Mouse (Mus musculus): ENCODE data around the gene Oas2. TPM values are rescaled to one million over a fixed set of nuclear protein-coding genes. Genes with fewer than 3 reads are reported as not detected.

The Oas2 gene
- total and polyA plus RNA-seq, 3 experiments: 0.55 to 3.7 (median 0.92) TPM

GRCm38 (mm10) chr5:120696057-120696743 lies 53.5 kb downstream of the Oas2 start:
- DNase-seq: no peak

DNA sequence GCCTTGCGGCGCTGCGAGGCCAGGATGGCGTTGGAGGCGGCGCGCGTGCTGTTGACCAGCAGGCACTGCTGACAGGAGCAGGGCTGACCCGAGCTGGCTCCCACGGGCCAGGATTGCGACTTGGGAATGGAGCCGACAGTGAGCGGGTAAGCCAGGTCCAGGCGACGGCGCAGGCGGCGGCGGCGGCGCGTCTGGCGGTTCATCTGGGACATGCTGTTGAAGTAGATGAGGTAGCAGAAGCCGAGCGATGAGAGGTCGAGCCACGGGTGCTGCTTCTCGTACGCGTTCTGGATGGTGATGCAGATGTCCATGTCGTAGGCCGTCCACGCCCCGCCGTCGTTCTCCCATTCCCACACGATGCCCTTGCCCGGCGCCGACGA lies 55.0 kb downstream of the Oas2 start:
- no peak for DNase-seq

DNA sequence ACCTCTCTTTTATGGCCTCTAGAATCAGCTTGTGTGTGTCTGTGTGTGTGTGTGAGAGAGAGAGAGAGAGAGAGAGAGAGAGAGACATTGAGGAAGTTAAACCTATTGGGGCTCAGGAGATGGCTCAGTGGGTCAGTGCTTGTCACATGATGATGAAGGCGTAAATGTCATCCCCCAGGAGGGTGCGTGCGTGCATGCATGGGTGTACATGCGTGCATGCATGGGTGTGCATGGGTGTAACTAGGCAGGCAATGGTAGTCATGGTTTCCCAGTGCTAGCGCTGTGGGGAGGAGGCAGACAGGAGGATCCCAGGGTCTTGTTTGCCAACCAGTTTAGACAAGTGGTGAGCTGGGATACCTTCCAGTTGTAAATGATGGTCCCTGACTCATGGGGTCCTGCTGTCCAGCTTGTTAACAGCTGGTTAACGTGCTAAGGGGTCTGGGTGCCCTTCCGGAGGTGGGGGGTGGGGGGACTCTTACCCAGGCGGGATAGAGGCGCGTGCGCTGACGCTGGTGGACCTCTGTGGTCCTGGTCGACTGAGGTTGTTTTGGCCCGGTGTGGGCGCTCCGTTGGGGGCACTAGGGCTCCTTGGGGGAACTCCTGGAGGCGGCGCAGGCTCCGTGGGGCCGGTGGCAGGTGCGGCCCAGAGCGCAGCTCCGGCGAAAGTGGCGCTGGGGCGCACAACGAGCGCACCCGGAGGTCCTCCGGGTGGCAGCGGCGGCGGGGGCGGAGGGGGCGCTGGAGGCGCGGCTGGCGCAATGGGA lies 55.5 kb downstream of the Oas2 start:
- DNase-seq: no peak

DNA sequence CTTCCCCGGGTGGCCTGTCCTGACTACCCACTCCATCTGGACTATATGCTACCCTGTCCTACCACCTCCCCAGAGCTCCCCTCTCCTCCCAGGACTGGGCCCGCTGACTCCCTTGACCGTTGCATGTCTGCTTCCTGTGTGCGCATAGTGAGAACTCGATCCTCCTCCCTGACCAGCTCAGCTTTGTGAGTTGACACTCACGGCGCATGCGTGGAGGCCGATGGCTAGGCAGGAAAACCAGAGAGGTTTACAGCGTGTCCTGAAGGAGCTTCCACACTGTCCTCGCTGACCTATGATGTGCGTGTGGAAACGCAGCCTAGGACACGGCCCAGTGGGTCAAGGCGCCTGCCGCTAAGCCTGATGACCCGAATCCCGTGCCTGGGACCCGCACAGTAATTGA lies 57.6 kb downstream of the Oas2 start:
- no peak for DNase-seq

GRCm38 (mm10) chr5:120690417-120690816 lies 59.2 kb downstream of the Oas2 start:
- no peak for DNase-seq

GRCm38 (mm10) chr5:120688434-120688833 lies 61.2 kb downstream of the Oas2 start:
- DNase-seq: no peak

- no peak for DNase-seq
Observed at GRCm38 (mm10) chr5:120687897-120688296, 61.8 kb downstream of the Oas2 start.

GRCm38 (mm10) chr5:120687484-120687851 lies 62.2 kb downstream of the Oas2 start:
- no peak for DNase-seq

GRCm38 (mm10) chr5:120686749-120687483 lies 62.7 kb downstream of the Oas2 start:
- no peak for DNase-seq

DNA sequence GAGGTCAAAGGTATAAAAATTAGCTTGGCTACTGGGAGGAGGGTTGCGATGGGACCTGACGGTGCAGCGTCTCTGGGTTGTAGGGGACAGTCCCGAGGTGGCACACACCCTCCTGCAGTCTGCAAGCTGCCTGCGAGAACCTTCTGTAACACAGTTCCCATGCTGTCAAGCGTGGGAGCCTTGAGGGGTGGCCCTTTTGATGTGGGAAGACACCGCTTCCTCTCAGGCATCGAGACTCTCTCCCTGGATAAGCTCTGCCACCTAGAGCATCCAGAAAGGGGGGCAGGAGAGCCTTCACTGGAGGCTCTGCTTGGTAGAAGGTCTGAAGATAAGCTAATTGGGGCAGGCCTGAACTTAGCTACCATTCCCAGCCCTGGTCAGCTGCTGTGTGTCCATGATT lies 64.0 kb downstream of the Oas2 start:
- DNase-seq: no peak

GRCm38 (mm10) chr5:120682982-120683771 lies 66.5 kb downstream of the Oas2 start:
- no peak for DNase-seq

DNA sequence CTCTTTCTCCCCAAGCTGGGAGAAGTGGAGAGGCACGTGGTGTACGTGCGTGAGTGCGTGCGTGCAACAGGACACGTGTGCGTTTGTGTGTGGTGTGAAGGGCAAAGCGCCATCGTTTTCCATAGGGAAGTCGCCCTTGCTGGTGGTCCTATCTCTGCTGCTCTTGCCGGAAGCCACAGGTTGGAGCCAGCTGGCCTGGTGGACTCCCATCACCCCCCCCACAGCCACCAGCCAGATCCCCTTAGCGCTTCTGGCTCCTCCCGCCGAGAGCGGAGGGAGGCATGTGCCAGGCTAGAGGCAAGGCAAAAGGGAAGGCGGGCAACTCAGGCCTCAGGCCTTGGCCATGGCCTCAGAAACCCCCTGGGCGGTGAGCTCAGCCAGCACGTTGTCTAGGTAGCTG lies 68.7 kb downstream of the Oas2 start:
- no peak for DNase-seq

Other genes with a start within 250 kb of the Oas2 start
- 10 to 100 TPM; 85.2 to 91.3 TPM for gene Plbd2, start 246.2 kb downstream of the Oas2 start, total RNA-seq (2021)
- gene Plbd2, start 246.2 kb downstream of the Oas2 start, polyA plus RNA-seq (2012; rRNA removed): 70.2 and 92.9 TPM in 2 replicates
- 10 to 100 TPM; 25.5 to 46.3 TPM for gene Slc8b1, start 238.7 kb downstream of the Oas2 start, total RNA-seq (2021)
- 40.1 and 49.3 TPM in 2 replicates for gene Slc8b1, start 238.7 kb downstream of the Oas2 start, polyA plus RNA-seq (2012; rRNA removed)
- 10 to 100 TPM; 38.1 to 51.3 TPM for gene Tpcn1, start 161.2 kb downstream of the Oas2 start, total RNA-seq (2021)
- 48.9 and 59.8 TPM in 2 replicates for gene Tpcn1, start 161.2 kb downstream of the Oas2 start, polyA plus RNA-seq (2012; rRNA removed)
- under 1 TPM; 0.29 to 0.55 TPM for gene Iqcd, start 160.8 kb downstream of the Oas2 start, total RNA-seq (2021)
- gene Iqcd, start 160.8 kb downstream of the Oas2 start, polyA plus RNA-seq (2012; rRNA removed): 0.29 and 0.49 TPM in 2 replicates
- gene Rita1, start 137.3 kb downstream of the Oas2 start, total RNA-seq (2021): 10 to 100 TPM; 11.6 to 22.7 TPM
- gene Rita1, start 137.3 kb downstream of the Oas2 start, polyA plus RNA-seq (2012; rRNA removed): 32.5 and 33.5 TPM in 2 replicates
- 10 to 100 TPM; 46.8 to 49.5 TPM for gene Ddx54, start 137.1 kb downstream of the Oas2 start, total RNA-seq (2021)
- 42.7 and 49.6 TPM in 2 replicates for gene Ddx54, start 137.1 kb downstream of the Oas2 start, polyA plus RNA-seq (2012; rRNA removed)
- gene Cfap73, start 115.6 kb downstream of the Oas2 start, total RNA-seq (2021): 1 to 10 TPM in 1 of 2 experiments, not detected in 1; 1.6 TPM
- gene Cfap73, start 115.6 kb downstream of the Oas2 start, polyA plus RNA-seq (2012; rRNA removed): not detected in 2 replicates
- gene Rasal1, start 101.0 kb downstream of the Oas2 start, total RNA-seq (2021): 10 to 100 TPM in 1 of 2 experiments, 1 to 10 TPM in 1; 4.6 to 16.1 TPM
- 19.0 and 19.2 TPM in 2 replicates for gene Rasal1, start 101.0 kb downstream of the Oas2 start, polyA plus RNA-seq (2012; rRNA removed)
- gene Dtx1, start 37.9 kb downstream of the Oas2 start, total RNA-seq (2021): 10 to 100 TPM; 12.8 to 13.4 TPM
- 28.5 and 28.6 TPM in 2 replicates for gene Dtx1, start 37.9 kb downstream of the Oas2 start, polyA plus RNA-seq (2012; rRNA removed)
- gene Oas3, start 27.8 kb upstream of the Oas2 start, total RNA-seq (2021): under 1 TPM; 0.31 to 0.72 TPM
- 1.5 and 1.6 TPM in 2 replicates for gene Oas3, start 27.8 kb upstream of the Oas2 start, polyA plus RNA-seq (2012; rRNA removed)
- gene Oas1e, start 45.7 kb upstream of the Oas2 start, total RNA-seq (2021): not detected
- gene Oas1e, start 45.7 kb upstream of the Oas2 start, polyA plus RNA-seq (2012; rRNA removed): not detected in 2 replicates
- gene Oas1c, start 62.7 kb upstream of the Oas2 start, total RNA-seq (2021): under 1 TPM; 0.49 to 0.97 TPM
- 1.0 and 2.8 TPM in 2 replicates for gene Oas1c, start 62.7 kb upstream of the Oas2 start, polyA plus RNA-seq (2012; rRNA removed)
- gene Oas1f, start 97.5 kb upstream of the Oas2 start, total RNA-seq (2021): not detected
- gene Oas1f, start 97.5 kb upstream of the Oas2 start, polyA plus RNA-seq (2012; rRNA removed): not detected in 2 replicates
- not detected for gene Oas1h, start 111.6 kb upstream of the Oas2 start, total RNA-seq (2021)
- not detected in 2 replicates for gene Oas1h, start 111.6 kb upstream of the Oas2 start, polyA plus RNA-seq (2012; rRNA removed)
- 1 to 10 TPM in 1 of 2 experiments, under 1 TPM in 1; 0.66 to 1.1 TPM for gene Oas1g, start 137.8 kb upstream of the Oas2 start, total RNA-seq (2021)
- gene Oas1g, start 137.8 kb upstream of the Oas2 start, polyA plus RNA-seq (2012; rRNA removed): 2.5 and 2.7 TPM in 2 replicates
- 1 to 10 TPM; 3.2 to 3.6 TPM for gene Oas1a, start 157.7 kb upstream of the Oas2 start, total RNA-seq (2021)
- 8.5 and 8.9 TPM in 2 replicates for gene Oas1a, start 157.7 kb upstream of the Oas2 start, polyA plus RNA-seq (2012; rRNA removed)
- not detected for gene Oas1d, start 164.7 kb upstream of the Oas2 start, total RNA-seq (2021)
- not detected in 2 replicates for gene Oas1d, start 164.7 kb upstream of the Oas2 start, polyA plus RNA-seq (2012; rRNA removed)